Mouse (Mus musculus): ENCODE data around the gene Asic1.

DNA sequence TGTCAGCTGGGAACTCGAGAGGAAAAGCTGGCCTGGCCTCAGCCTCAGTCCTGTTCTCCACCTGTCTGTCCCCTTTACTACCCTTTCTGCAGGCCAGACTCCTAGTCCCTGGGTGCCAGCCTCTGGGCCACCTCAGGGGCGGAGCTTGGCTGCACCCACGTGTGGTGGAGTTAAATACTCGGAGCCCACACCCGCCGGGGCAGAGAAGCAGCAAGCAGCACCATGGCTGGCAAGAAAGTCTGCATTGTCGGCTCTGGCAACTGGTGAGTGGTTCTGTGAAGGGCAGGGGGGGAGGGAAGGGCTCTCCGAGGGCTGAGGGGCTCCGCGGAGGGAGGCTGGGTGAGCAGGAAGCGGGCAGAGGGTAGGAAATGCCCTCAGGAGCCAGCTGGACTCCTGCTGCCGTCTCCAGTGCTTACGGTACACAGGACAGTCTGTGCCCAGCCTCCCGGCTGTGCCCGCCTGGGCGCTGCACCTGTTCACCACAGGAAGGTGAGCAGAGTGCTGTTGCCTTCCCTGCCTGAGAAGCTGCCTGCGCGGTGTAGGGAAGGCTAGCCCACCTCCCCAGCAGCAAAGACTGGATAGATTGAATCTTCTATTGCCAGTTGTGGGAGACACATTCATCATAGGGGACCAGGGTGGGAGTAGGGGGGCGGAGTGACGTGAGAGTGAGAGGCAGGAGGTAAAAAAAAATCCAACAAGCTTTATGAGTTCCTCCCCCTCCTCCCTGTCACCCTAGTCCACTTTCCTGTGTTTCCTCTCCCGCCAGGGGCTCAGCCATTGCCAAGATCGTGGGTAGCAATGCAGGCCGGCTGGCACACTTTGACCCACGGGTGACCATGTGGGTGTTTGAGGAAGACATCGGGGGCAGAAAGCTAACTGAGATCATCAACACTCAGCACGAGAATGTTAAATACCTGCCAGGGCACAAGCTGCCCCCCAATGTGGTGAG, 47.5 kb downstream of the Asic1 start, which contains the start of gene Gpd1:
- no peak for TF ChIP-seq CTCF (IDR thresholded peaks at IDR 0.05; ENCODE audit: control insufficient read depth, insufficient read depth, low read length)
- no peak for TF ChIP-seq POLR2A (IDR thresholded peaks at IDR 0.05; ENCODE audit: borderline replicate concordance, control insufficient read depth, low read depth, low read length)
